Mouse (Mus musculus) gastrocnemius, postnatal 14 days (tissue): ENCODE data around the gene Gm5108. TPM values are rescaled to one million over a fixed set of nuclear protein-coding genes. Genes with fewer than 3 reads are reported as not detected.

Source experiments
- DNase-seq: peaks from one replicate; pipeline ENCODE4 v3.0.0; 2021; ENCODE audit warnings: mixed read lengths
- intact Hi-C: fragments of 180-260 bp; cut with DNase I; formaldehyde crosslinking; loops from one replicate; pipeline ENCODE4 v1.15.1; 2025; ENCODE audit warnings: low total_unique reads
- total RNA-seq, 2 experiments: library from RNA; stranded (reverse); gene quantifications; 2 replicates each; pipeline ENCODE4 v1.2.3; 2021

Gene Gm5108
- total RNA-seq, 2 experiments from 2014 or later = not detected

GRCm38 (mm10) chr5:68012618-68013017, 71.1 kb downstream of the Gm5108 start:
- intact Hi-C loops = loop anchor here (2.0 kb wide), 1 partner anchor 258 kb away; no protein-coding TSS in a partner anchor
- peak; percentile 74 for DNase-seq

- intact Hi-C loops = no loop called here
- no peak for DNase-seq
Measured at GRCm38 (mm10) chr5:68020870-68021269, 79.4 kb downstream of the Gm5108 start.

Other genes with a start within 250 kb of the Gm5108 start
- 10 to 100 TPM; 14.2 to 14.4 TPM for gene Atp8a1, start 94.2 kb upstream of the Gm5108 start, total RNA-seq
- not detected for gene Gm21905, start 4.8 kb downstream of the Gm5108 start, total RNA-seq
- gene Grxcr1, start 90.2 kb downstream of the Gm5108 start, total RNA-seq = not detected